Mouse (Mus musculus) 416B (cell line): Measurements from ENCODE around the gene Olfr1328.
"Not testable (repeated sequence)": the region's sequence is repeated elsewhere in the genome, so short reads cannot be mapped to it uniquely, and the experiment has no call there.

Source experiments
- DNase-seq: peaks from one replicate; pipeline ENCODE4 v3.0.0; 2011; ENCODE audit warnings: low read depth

The Olfr1328 gene

GRCm38 (mm10) chr4:118938512-118938911 is at the start of gene Olfr1328:
TSS of gene Olfr1328 (minus strand) at chr4:118938612.
- no peak for DNase-seq

GRCm38 (mm10) chr4:118985291-118985690 is 46.9 kb upstream of the Olfr1328 start:
- no peak for DNase-seq

- no peak for DNase-seq
Measured at GRCm38 (mm10) chr4:118973281-118973680, 34.9 kb upstream of the Olfr1328 start.

- no peak for DNase-seq
Measured at GRCm38 (mm10) chr4:118967711-118968110, 29.3 kb upstream of the Olfr1328 start.

- no peak for DNase-seq
Measured at GRCm38 (mm10) chr4:118961141-118961628, 22.8 kb upstream of the Olfr1328 start, which contains the start of gene Lao1. TSS of gene Lao1 (plus strand) at chr4:118961578.

GRCm38 (mm10) chr4:118958812-118959211 is 20.4 kb upstream of the Olfr1328 start:
- DNase-seq = no peak

GRCm38 (mm10) chr4:118931326-118931725 is 7.1 kb downstream of the Olfr1328 start:
- not testable (repeated sequence) for DNase-seq

- not testable (repeated sequence) for DNase-seq
Measured at GRCm38 (mm10) chr4:118917365-118917764, 21.0 kb downstream of the Olfr1328 start, which contains the start of gene Olfr1329. TSS of gene Olfr1329 (minus strand) at chr4:118917465.

- DNase-seq = no peak
Measured at GRCm38 (mm10) chr4:118901981-118902380, 36.4 kb downstream of the Olfr1328 start.

- no peak for DNase-seq
Measured at GRCm38 (mm10) chr4:118888297-118888696, 50.1 kb downstream of the Olfr1328 start, which contains the start of gene Olfr1330. TSS of gene Olfr1330 (plus strand) at chr4:118888597.
